Mouse (Mus musculus): ENCODE measurements around the gene Scaf1.

DNA sequence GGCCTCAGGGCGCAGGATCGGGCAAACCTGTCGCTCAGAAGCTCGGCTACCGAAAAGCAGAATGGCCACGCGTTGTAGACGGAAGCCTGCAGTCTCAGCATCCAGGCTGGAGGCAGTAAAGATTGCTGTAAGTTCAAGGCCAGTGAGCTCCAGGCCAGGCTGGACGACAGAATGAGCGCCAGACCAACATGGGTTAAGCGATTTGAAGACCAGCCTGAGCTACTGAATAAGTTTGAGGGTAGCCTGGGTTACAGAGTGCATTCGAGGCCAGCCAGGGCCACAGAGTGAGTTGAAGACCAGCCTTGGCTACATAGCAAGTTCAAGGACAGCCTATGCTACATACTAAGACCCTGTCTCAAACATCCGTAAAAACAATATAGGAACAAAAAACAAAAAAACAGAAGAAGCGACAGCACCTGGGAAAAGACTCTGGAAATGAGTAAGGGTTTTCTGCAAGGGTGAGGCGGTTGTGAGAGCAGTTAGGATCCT is 18.2 kb downstream of the Scaf1 start:
- TF ChIP-seq ZNF384 (IDR thresholded peaks at IDR 0.05; ENCODE audit: low read depth, low read length) (no peak), ZC3H11A (IDR thresholded peaks at IDR 0.05; ENCODE audit: borderline replicate concordance, low read depth, low read length) (no peak), CHD2 (IDR thresholded peaks at IDR 0.05; ENCODE audit: low read depth, low read length) (no peak), MAFK (IDR thresholded peaks at IDR 0.05; ENCODE audit: insufficient read depth, low read depth, low read length) (no peak)

Data from ES-E14 (cell line).